Mouse (Mus musculus) limb, embryonic 14.5 days (tissue): ENCODE measurements around the gene Prss22. TPM values are rescaled to one million over a fixed set of nuclear protein-coding genes. Genes with fewer than 3 reads are reported as not detected.

Source experiments
- ATAC-seq: fragments of 200-750 bp; cut with Nextera tagmentation; 2 replicates; pipeline ENCODE4 v1.8.0; 2017; ENCODE audit warnings: low read depth, moderate number of reproducible peaks, moderate TSS enrichment; ENCODE audit not compliant: low FRiP score
- DNase-seq: peaks from one replicate; pipeline ENCODE4 v3.0.0-alpha.2; 2015; ENCODE audit warnings: low spot score
- H3K27ac ChIP-seq: fragments of 300-500 bp; sonication (generic); replicated peaks from 2 replicates; pipeline ENCODE4 v1.5.1; 2014; ENCODE audit warnings: low read depth, mild to moderate bottlenecking, low read length, moderate library complexity, mixed read lengths
- H3K27me3 ChIP-seq: fragments of 300-500 bp; sonication (generic); 2 replicates; pipeline ENCODE4 v1.6.1; 2014; ENCODE audit warnings: low read length, mixed read lengths; ENCODE audit not compliant: control insufficient read depth, insufficient read depth
- H3K36me3 ChIP-seq: fragments of 300-500 bp; sonication (generic); 2 replicates; pipeline ENCODE4 v1.6.1; 2014; ENCODE audit warnings: mild to moderate bottlenecking, low read length, moderate library complexity, mixed read lengths; ENCODE audit not compliant: control insufficient read depth, insufficient read depth
- H3K4me1 ChIP-seq: fragments of 300-500 bp; sonication (generic); 2 replicates; pipeline ENCODE4 v1.6.1; 2014; ENCODE audit warnings: antibody characterized with exemption, low read length, mixed read lengths; ENCODE audit not compliant: control insufficient read depth, insufficient read depth
- H3K4me2 ChIP-seq: fragments of 300-500 bp; sonication (generic); replicated peaks from 2 replicates; pipeline ENCODE4 v1.6.1; 2014; ENCODE audit warnings: low read depth, mild to moderate bottlenecking, low read length, moderate library complexity; ENCODE audit not compliant: severe bottlenecking
- H3K4me3 ChIP-seq: fragments of 300-500 bp; sonication (generic); replicated peaks from 2 replicates; pipeline ENCODE4 v1.5.1; 2014; ENCODE audit warnings: low read length
- H3K9ac ChIP-seq: fragments of 300-500 bp; sonication (generic); 2 replicates; pipeline ENCODE4 v1.6.1; 2014; ENCODE audit warnings: mild to moderate bottlenecking, low read depth, low read length, moderate library complexity; ENCODE audit not compliant: severe bottlenecking
- H3K9me3 ChIP-seq: fragments of 300-500 bp; sonication (generic); 2 replicates; pipeline ENCODE4 v1.6.1; 2016; ENCODE audit warnings: low read length; ENCODE audit not compliant: control insufficient read depth
- POLR2A ChIP-seq: fragments of 200-500 bp; IDR thresholded peaks from 2 replicates; pipeline ENCODE4 v1.8.0; 2012; ENCODE audit warnings: inconsistent platforms, mild to moderate bottlenecking, moderate library complexity, borderline replicate concordance; ENCODE audit not compliant: insufficient read depth, insufficient read length; ENCODE audit errors: extremely low read depth
- WGBS: fragments of 180-500 bp; shearing (Covaris S2); extraction: QIAGEN DNeasy Blood & Tissue Kit; methylation state at CpG from one replicate; pipeline ENCODE4 v1.1.7; 2014; 5-methylcytosine and 5-hydroxymethylcytosine counted together
- polyA plus RNA-seq, 2 experiments: library from polyadenylated mRNA; depleted of rRNA in 1 of 2; stranded (reverse) in 1 of 2; unstranded in 1 of 2; fragments of >200 nt; fragmentation: Nextera tagmentation in 1 of 2; extraction: Ambion mirVana in 1 of 2; gene quantifications; 2 replicates each; pipeline versions ENCODE4 v1.2.1 to v1.2.3; 2012 to 2014

The Prss22 gene
- polyA plus RNA-seq (2012; rRNA removed) = 0.54 and 0.72 TPM in 2 replicates
- 0.44 and 0.51 TPM in 2 replicates for polyA plus RNA-seq (2014; fragmentation: Nextera tagmentation; extraction: Ambion mirVana)

DNA sequence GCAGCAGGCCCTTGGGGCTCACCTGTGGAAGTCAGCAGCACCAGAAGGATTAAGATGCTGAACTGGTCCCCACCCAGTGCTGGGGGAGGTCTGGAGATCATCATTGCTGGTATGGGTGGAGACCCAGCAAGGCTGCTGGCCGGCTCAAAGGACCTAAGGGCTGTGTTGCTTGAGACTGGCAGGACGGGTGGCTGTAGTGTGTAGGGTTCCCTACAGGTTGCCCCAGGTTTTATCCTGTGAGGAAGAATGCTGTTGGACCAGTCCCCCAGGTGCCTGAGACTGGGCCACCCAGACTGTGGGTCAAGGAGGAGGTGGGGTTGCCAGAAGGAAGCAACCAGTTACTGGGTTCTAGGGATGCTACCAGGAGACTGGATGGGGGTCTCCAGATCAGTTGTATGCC is at the start of gene Prss22:
Gene Prss22 (minus strand): TSS at position 200 of the 400 bp plus-strand sequence.
- H3K9ac ChIP-seq = no peak within 1 kb of the TSS
- DNase-seq = no peak
- ATAC-seq = no peak

GRCm38 (mm10) chr17:24046026-24046425 is 48.1 kb upstream of the Prss22 start:
- WGBS = 44% methylated on average over 5 of the region's 5 CpGs
- H3K36me3 ChIP-seq = peaks cover 32% of the 10 kb centered on the region
- H3K27me3 ChIP-seq = no peaks in the 10 kb centered on the region
- no peak for ATAC-seq
- DNase-seq = no peak
- H3K9ac ChIP-seq = no peak overlapping the region
- no peak overlapping the region for H3K4me2 ChIP-seq
- no peak overlapping the region for H3K27ac ChIP-seq
- TF ChIP-seq POLR2A = no peak
- no peaks in the 10 kb centered on the region for H3K9me3 ChIP-seq
- H3K4me1 ChIP-seq = no peaks in the 10 kb centered on the region
- no peak overlapping the region for H3K4me3 ChIP-seq

More for the DNA sequence above, at the start of gene Prss22:
- 50% methylated on average over 2 of the region's 2 CpGs for WGBS
- no peaks in the 10 kb centered on the region for H3K27me3 ChIP-seq
- H3K9me3 ChIP-seq = no peaks in the 10 kb centered on the region
- H3K4me2 ChIP-seq = no peak within 1 kb of the TSS
- H3K4me3 ChIP-seq = no peak within 1 kb of the TSS
- H3K27ac ChIP-seq = no peak within 1 kb of the TSS
- no peak for TF ChIP-seq POLR2A
- H3K4me1 ChIP-seq = peaks cover 4% of the 10 kb centered on the region; the same call in 1 of the 2 replicates
- H3K36me3 ChIP-seq = no peaks in the 10 kb centered on the region

- no peak for DNase-seq
- 83% methylated on average over 10 of the region's 10 CpGs for WGBS
- no peaks in the 10 kb centered on the region for H3K4me1 ChIP-seq
Observed at GRCm38 (mm10) chr17:24045608-24046007, 47.7 kb upstream of the Prss22 start.

GRCm38 (mm10) chr17:24044482-24044881 is 46.6 kb upstream of the Prss22 start:
- Histone ChIP-seq H3K27ac (no peak overlapping the region), H3K36me3 (peaks cover 18% of the 10 kb centered on the region), H3K4me3 (no peak overlapping the region), H3K27me3 (no peaks in the 10 kb centered on the region), H3K9me3 (no peaks in the 10 kb centered on the region), H3K9ac (no peak overlapping the region), H3K4me2 (no peak overlapping the region), H3K4me1 (no peaks in the 10 kb centered on the region)
- no peak for ATAC-seq
- whole genome bisulfite sequencing = 54% methylated on average over 5 of the region's 5 CpGs
- DNase-seq = no peak
- TF ChIP-seq POLR2A = no peak

More at GRCm38 (mm10) chr17:24045608-24046007, 47.7 kb upstream of the Prss22 start:
- ATAC-seq = no peak
- H3K27ac ChIP-seq = no peak overlapping the region
- H3K36me3 ChIP-seq = peaks cover 28% of the 10 kb centered on the region
- no peaks in the 10 kb centered on the region for H3K27me3 ChIP-seq
- no peak overlapping the region for H3K4me3 ChIP-seq
- no peak for TF ChIP-seq POLR2A
- H3K9ac ChIP-seq = no peak overlapping the region
- no peaks in the 10 kb centered on the region for H3K9me3 ChIP-seq
- no peak overlapping the region for H3K4me2 ChIP-seq

DNA sequence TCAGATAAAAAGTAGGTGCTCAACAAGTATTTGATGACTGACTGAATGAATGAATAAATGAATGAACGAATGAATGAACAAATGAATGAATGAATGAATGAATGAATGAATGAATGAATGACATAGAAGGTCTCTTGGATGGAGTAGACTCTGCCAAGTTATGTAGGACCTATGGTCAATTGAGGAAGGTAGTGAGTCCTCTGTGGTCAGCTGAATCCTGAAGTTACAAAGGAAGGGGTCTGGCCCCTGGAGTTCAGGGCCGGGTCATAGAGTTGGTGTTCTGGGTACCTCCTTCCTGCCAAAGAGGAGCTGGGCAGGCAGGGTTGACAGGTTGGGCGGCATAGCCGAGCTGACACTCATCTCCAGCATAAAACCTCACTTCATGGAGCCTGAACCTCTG is 39.9 kb upstream of the Prss22 start, which contains the start of gene Prss27:
Gene Prss27 (plus strand): TSS at position 301 of the 400 bp plus-strand sequence.
- DNase-seq = no peak
- Histone ChIP-seq H3K9ac (no peak within 1 kb of the TSS), H3K9me3 (no peaks in the 10 kb centered on the region), H3K27me3 (no peaks in the 10 kb centered on the region), H3K4me3 (no peak within 1 kb of the TSS), H3K36me3 (no peaks in the 10 kb centered on the region), H3K27ac (no peak within 1 kb of the TSS), H3K4me1 (no peaks in the 10 kb centered on the region), H3K4me2 (no peak within 1 kb of the TSS)
- 61% methylated on average over 4 of the region's 4 CpGs for WGBS
- no peak for ATAC-seq
- no peak for TF ChIP-seq POLR2A
